Mouse (Mus musculus): Measurements from ENCODE around the gene Alkal2. TPM values are rescaled to one million over a fixed set of nuclear protein-coding genes. Genes with fewer than 3 reads are reported as not detected.
A peak's percentile ranks its signal among the peaks of the same experiment; 100 is the strongest.

Gene Alkal2
- polyA plus RNA-seq, 1 experiment from 2014 or later, result 6.2 TPM

GRCm38 (mm10) chr12:30864347-30864746 lies 19.8 kb upstream of the Alkal2 start:
- no peak overlapping the region for H3K9ac ChIP-seq (ENCODE audit: low read length)
- no peak for DNase-seq (ENCODE audit: low spot score)
- no peak overlapping the region for H3K27ac ChIP-seq (replicated peaks)
- no peak overlapping the region for H3K4me2 ChIP-seq (replicated peaks; ENCODE audit: low read depth)
- no peak overlapping the region for H3K4me3 ChIP-seq (ENCODE audit: low read depth, low read length)
- H3K4me1 ChIP-seq (replicated peaks; ENCODE audit: control insufficient read depth, insufficient read depth), result no peaks in the 10 kb centered on the region
- H3K27me3 ChIP-seq (ENCODE audit: control insufficient read depth, insufficient read depth, low read length), result no peaks in the 10 kb centered on the region
- TF ChIP-seq EP300 (optimal IDR thresholded peaks at IDR 0.05) (no peak), CTCF (IDR thresholded peaks at IDR 0.05; ENCODE audit: low read depth) (no peak)
- peak; percentile 71; the same call in 1 of the 2 replicates for ATAC-seq (ENCODE audit: low FRiP score, low TSS enrichment)
- 61% methylated on average over 2 of the region's 2 CpGs for WGBS
- no peaks in the 10 kb centered on the region for H3K36me3 ChIP-seq (ENCODE audit: control insufficient read depth, insufficient read depth, low read length)
- H3K9me3 ChIP-seq (ENCODE audit: control insufficient read depth, low read length), result no peaks in the 10 kb centered on the region

DNA sequence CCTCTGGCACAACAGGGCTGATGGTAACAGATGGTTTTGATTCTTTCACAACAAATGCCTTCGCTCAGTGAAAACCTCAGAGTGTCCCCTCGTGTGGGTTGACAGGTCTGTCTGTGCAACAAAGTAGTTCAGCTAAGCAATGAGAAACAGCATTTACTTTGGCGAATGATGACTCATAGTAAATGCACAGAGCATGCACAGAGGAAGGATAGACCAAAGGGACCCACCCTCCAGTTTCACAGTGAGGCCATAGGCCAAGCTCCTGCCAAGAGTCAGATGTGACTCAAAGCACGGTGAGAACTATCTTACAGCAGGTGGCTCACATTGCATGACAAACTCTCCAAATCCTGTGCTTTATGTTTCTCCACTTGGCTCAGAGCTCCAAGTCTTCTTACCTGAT lies 18.3 kb upstream of the Alkal2 start:
- Histone ChIP-seq H3K4me1 (replicated peaks; ENCODE audit: control insufficient read depth, insufficient read depth) (no peaks in the 10 kb centered on the region), H3K27ac (replicated peaks) (no peak overlapping the region), H3K36me3 (ENCODE audit: control insufficient read depth, insufficient read depth, low read length) (no peaks in the 10 kb centered on the region), H3K4me2 (replicated peaks; ENCODE audit: low read depth) (no peak overlapping the region), H3K9ac (ENCODE audit: low read length) (no peak overlapping the region), H3K4me3 (ENCODE audit: low read depth, low read length) (no peak overlapping the region), H3K9me3 (ENCODE audit: control insufficient read depth, low read length) (no peaks in the 10 kb centered on the region), H3K27me3 (ENCODE audit: control insufficient read depth, insufficient read depth, low read length) (no peaks in the 10 kb centered on the region)
- ATAC-seq (ENCODE audit: low FRiP score, low TSS enrichment) (peak; percentile 86), DNase-seq (ENCODE audit: low spot score) (peak; percentile 22)
- TF ChIP-seq CTCF (IDR thresholded peaks at IDR 0.05; ENCODE audit: low read depth), result no peak
- TF ChIP-seq EP300 (optimal IDR thresholded peaks at IDR 0.05), result no peak
- WGBS, result 47% methylated on average over 4 of the region's 4 CpGs

- 57% methylated on average over 6 of the region's 6 CpGs for WGBS
- Histone ChIP-seq H3K27me3 (ENCODE audit: control insufficient read depth, insufficient read depth, low read length) (no peaks in the 10 kb centered on the region), H3K36me3 (ENCODE audit: control insufficient read depth, insufficient read depth, low read length) (no peaks in the 10 kb centered on the region), H3K27ac (replicated peaks) (no peak overlapping the region), H3K4me3 (ENCODE audit: low read depth, low read length) (no peak overlapping the region), H3K9ac (ENCODE audit: low read length) (no peak overlapping the region), H3K4me2 (replicated peaks; ENCODE audit: low read depth) (no peak overlapping the region), H3K4me1 (replicated peaks; ENCODE audit: control insufficient read depth, insufficient read depth) (0 out of 2 replicates have a peak, but pooled peaks cover under 1% of the 10 kb centered on the region), H3K9me3 (ENCODE audit: control insufficient read depth, low read length) (no peaks in the 10 kb centered on the region)
- ATAC-seq (ENCODE audit: low FRiP score, low TSS enrichment) (no peak), DNase-seq (ENCODE audit: low spot score) (no peak)
- peak; percentile 60 for TF ChIP-seq CTCF (IDR thresholded peaks at IDR 0.05; ENCODE audit: low read depth)
- no peak for TF ChIP-seq EP300 (optimal IDR thresholded peaks at IDR 0.05)
These were observed 4.7 kb upstream of the Alkal2 start for GRCm38 (mm10) chr12:30879447-30879846.

DNA sequence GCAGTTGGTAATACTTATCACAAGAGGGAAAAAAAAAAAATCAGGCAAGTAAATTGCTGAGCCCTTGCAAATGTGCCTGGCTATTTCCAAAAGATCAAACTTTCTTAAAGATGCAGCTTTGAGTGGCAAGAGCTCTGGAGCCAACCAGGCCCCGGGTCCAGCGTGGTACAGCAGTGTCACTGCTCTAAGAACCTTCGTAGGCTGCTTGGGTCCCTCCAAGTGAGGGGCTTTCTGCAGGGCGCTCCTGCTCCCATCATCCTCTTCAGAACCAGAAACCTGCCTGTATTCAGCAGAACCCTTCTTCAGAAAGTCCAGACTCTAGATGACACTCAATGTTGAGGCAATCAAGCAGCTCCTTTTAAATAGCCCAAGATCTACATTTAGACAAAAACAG lies 533 bp upstream of the Alkal2 start:
- no peak for ATAC-seq (ENCODE audit: low FRiP score, low TSS enrichment)
- H3K4me1 ChIP-seq (replicated peaks; ENCODE audit: control insufficient read depth, insufficient read depth), result 0 out of 2 replicates have a peak, but pooled peaks cover 2% of the 10 kb centered on the region
- no peak overlapping the region for H3K27ac ChIP-seq (replicated peaks)
- peak overlapping the region; percentile 48 for H3K4me3 ChIP-seq (ENCODE audit: low read depth, low read length)
- 32% methylated on average over 4 of the region's 4 CpGs for WGBS
- peak overlapping the region; percentile 71 for H3K4me2 ChIP-seq (replicated peaks; ENCODE audit: low read depth)
- DNase-seq (ENCODE audit: low spot score), result no peak
- H3K27me3 ChIP-seq (ENCODE audit: control insufficient read depth, insufficient read depth, low read length), result no peaks in the 10 kb centered on the region; the same call in 1 of the 2 replicates
- no peak for TF ChIP-seq EP300 (optimal IDR thresholded peaks at IDR 0.05)
- TF ChIP-seq CTCF (IDR thresholded peaks at IDR 0.05; ENCODE audit: low read depth), result no peak
- no peaks in the 10 kb centered on the region for H3K9me3 ChIP-seq (ENCODE audit: control insufficient read depth, low read length)
- H3K36me3 ChIP-seq (ENCODE audit: control insufficient read depth, insufficient read depth, low read length), result no peaks in the 10 kb centered on the region
- H3K9ac ChIP-seq (ENCODE audit: low read length), result no peak overlapping the region

GRCm38 (mm10) chr12:30884622-30885230 lies 604 bp downstream of the Alkal2 start:
- Histone ChIP-seq H3K4me3 (ENCODE audit: low read depth, low read length) (peak overlapping the region; percentile 48), H3K4me2 (replicated peaks; ENCODE audit: low read depth) (peak overlapping the region; percentile 71), H3K27me3 (ENCODE audit: control insufficient read depth, insufficient read depth, low read length) (no peaks in the 10 kb centered on the region; the same call in 1 of the 2 replicates), H3K36me3 (ENCODE audit: control insufficient read depth, insufficient read depth, low read length) (no peaks in the 10 kb centered on the region), H3K9ac (ENCODE audit: low read length) (peak overlapping the region; percentile 59), H3K4me1 (replicated peaks; ENCODE audit: control insufficient read depth, insufficient read depth) (0 out of 2 replicates have a peak, but pooled peaks cover 2% of the 10 kb centered on the region), H3K9me3 (ENCODE audit: control insufficient read depth, low read length) (no peaks in the 10 kb centered on the region), H3K27ac (replicated peaks) (no peak overlapping the region)
- TF ChIP-seq CTCF (IDR thresholded peaks at IDR 0.05; ENCODE audit: low read depth) (no peak), EP300 (optimal IDR thresholded peaks at IDR 0.05) (no peak)
- ATAC-seq (ENCODE audit: low FRiP score, low TSS enrichment), result peak; percentile 35; the same call in 1 of the 2 replicates
- 8% methylated on average over 39 of the region's 39 CpGs for WGBS
- no peak for DNase-seq (ENCODE audit: low spot score)

GRCm38 (mm10) chr12:30885891-30886290 lies 1.8 kb downstream of the Alkal2 start:
- Histone ChIP-seq H3K27me3 (ENCODE audit: control insufficient read depth, insufficient read depth, low read length) (no peaks in the 10 kb centered on the region; the same call in 1 of the 2 replicates), H3K9ac (ENCODE audit: low read length) (no peak overlapping the region), H3K4me1 (replicated peaks; ENCODE audit: control insufficient read depth, insufficient read depth) (0 out of 2 replicates have a peak, but pooled peaks cover 2% of the 10 kb centered on the region), H3K4me3 (ENCODE audit: low read depth, low read length) (no peak overlapping the region), H3K36me3 (ENCODE audit: control insufficient read depth, insufficient read depth, low read length) (no peaks in the 10 kb centered on the region), H3K9me3 (ENCODE audit: control insufficient read depth, low read length) (no peaks in the 10 kb centered on the region), H3K4me2 (replicated peaks; ENCODE audit: low read depth) (no peak overlapping the region), H3K27ac (replicated peaks) (no peak overlapping the region)
- no peak for ATAC-seq (ENCODE audit: low FRiP score, low TSS enrichment)
- DNase-seq (ENCODE audit: low spot score), result no peak
- WGBS, result 66% methylated on average over 6 of the region's 6 CpGs
- no peak for TF ChIP-seq CTCF (IDR thresholded peaks at IDR 0.05; ENCODE audit: low read depth)
- TF ChIP-seq EP300 (optimal IDR thresholded peaks at IDR 0.05), result no peak

All from stomach, postnatal 0 days (tissue).